Mouse (Mus musculus) thymus, adult 2 months (tissue): Measurements from ENCODE around the gene Akp3.

Source experiments
- CTCF ChIP-seq: fragments of 200-500 bp; IDR thresholded peaks from 2 replicates; pipeline ENCODE4 v1.5.1; 2012; ENCODE audit warnings: mild to moderate bottlenecking, control low read depth, low read length, moderate library complexity, borderline replicate concordance; ENCODE audit not compliant: control insufficient read depth, poor library complexity, insufficient read depth; ENCODE audit errors: extremely low read depth
- POLR2A ChIP-seq: fragments of 200-500 bp; IDR thresholded peaks from 2 replicates; pipeline ENCODE4 v1.6.1; 2012; ENCODE audit warnings: mild to moderate bottlenecking, low read length, control low read depth, moderate library complexity; ENCODE audit not compliant: control insufficient read depth, poor library complexity, insufficient read depth; ENCODE audit errors: extremely low read depth

GRCm38 (mm10) chr1:87089828-87090227 is 34.9 kb upstream of the Akp3 start, which contains the start of gene Alppl2:
- TF ChIP-seq CTCF (no peak), POLR2A (no peak)
